Mouse (Mus musculus): ENCODE results near the gene Hp. TPM values are rescaled to one million over a fixed set of nuclear protein-coding genes. Genes with fewer than 3 reads are reported as not detected.

The Hp gene
- 100 to 1,000 TPM in 1 of 4 experiments, 10 to 100 TPM in 3; 66.0 to 260 (median 87.5) TPM for total RNA-seq (2022)

DNA sequence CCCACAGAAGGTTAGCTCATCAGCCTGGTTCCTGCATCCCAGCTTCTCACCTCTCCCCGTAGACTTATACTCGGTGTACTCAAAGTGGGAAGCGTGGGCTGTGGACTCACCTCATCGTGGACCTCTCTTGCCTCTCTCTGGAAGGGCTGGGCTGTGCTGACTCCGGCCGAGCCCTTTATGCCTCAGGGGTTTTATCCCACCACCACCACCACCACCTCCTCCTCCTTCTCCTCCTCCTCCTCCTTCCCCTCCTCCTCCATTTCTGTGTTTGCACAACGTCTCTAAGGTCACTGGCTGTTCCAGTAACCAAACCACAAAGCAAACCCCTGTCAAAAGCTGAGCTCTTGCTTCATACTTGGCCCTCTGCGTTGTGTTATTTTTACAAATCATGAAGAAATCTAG is at the start of gene Hp:
TSS of gene Hp (minus strand) at position 273 of the 402 bp plus-strand sequence.
- DNase-seq: no peak

DNA sequence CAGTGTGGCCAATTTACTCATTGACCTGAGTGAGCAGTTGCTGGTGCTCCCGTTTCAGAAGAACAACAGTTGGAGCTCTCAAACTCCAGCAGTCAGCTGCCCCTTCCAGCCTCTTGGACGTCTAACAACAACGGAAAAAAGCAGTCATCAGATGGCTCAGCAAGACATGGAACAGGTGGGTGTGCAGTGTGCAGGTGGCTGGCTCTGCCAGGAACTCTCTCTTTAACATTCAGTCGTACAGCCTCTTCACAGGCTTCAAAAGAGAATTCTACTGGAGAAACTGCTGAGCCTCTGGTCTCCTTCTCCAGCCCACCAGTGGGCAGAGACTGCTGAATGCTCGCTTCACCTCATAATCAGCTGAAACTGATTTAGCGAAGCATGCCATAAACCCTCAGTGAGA is 49.7 kb upstream of the Hp start:
- no peak for DNase-seq

DNA sequence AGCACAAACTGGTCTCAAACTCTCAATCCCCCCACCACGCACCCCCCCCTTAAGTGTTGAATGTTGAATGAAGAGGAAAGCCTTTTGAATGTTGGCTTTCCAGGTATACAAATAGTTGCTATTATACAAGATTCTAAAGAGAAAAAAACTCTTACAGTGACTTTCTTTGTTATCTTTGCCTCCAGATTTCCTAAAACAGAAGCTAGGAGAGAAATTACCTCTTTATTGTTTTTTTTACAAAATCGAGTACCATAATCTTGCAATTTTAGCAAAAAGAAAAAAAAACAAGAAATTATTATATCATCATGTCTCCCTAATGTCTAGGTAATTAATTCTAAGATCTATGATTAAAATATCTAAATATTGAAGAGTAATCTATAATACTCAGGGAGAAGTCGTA is 36.6 kb upstream of the Hp start:
- no peak for DNase-seq

DNA sequence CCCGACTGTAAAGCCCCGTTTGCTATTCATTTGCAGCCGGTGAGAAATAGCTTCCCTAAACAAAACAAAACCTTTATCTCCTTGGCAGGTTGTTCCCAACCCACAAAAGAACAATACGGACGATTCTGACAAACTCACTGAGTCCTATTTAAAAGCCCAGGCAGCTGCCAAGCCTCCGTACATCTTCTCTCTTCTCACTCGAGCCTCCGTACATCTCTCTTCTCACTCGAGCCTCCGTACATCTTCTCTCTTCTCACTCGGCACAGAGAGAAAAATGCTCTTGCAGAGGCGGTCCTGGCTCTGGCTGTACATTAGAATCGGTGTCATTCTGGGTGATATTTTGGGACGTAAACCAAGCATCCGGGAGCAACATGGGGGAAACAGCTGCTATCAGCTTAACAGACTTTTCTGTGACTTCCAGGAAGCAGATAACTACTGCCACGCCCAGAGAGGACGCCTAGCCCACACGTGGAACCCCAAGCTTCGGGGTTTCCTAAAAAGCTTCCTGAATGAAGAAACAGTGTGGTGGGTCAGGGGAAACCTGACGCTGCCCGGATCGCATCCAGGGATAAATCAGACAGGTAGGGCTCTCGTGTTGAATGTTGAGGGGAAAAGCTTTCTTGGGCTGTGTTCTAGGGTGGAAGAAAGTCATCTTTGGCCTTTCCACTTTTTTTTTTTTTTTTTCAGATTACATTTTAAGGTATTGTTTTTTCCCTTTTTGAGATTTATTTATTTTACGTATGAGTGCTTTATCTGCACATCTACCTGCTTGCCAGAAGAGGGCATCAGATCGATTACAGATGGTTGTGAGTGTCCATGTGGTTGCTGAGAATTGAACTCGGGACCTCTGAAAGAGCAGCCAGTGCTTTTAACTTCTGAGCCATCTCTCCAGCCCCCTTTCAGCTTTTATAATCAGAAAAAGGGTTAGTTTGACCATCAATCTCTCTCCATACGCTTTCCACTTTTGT is 35.6 kb upstream of the Hp start, which contains the start of gene Pkd1l3:
TSS of gene Pkd1l3 (plus strand) at position 275 of the 968 bp plus-strand sequence.
- DNase-seq: no peak

DNA sequence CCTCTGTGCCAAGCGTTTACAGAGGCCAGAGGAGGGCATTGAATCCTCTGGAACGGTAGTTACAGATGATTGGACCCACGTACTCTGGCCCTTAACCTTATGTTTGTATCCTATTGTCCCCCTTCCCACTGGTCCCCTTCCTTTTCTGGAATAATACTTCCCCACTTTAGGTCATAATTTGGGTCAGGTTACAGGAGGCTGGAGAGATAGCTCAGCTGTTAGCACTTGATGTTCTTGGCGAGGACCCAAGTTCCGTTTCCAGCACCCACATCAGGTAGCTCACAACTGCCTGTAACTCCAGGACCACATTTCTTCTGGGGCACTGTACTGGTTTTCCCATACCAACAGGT is 30.2 kb upstream of the Hp start:
- DNase-seq: no peak

DNA sequence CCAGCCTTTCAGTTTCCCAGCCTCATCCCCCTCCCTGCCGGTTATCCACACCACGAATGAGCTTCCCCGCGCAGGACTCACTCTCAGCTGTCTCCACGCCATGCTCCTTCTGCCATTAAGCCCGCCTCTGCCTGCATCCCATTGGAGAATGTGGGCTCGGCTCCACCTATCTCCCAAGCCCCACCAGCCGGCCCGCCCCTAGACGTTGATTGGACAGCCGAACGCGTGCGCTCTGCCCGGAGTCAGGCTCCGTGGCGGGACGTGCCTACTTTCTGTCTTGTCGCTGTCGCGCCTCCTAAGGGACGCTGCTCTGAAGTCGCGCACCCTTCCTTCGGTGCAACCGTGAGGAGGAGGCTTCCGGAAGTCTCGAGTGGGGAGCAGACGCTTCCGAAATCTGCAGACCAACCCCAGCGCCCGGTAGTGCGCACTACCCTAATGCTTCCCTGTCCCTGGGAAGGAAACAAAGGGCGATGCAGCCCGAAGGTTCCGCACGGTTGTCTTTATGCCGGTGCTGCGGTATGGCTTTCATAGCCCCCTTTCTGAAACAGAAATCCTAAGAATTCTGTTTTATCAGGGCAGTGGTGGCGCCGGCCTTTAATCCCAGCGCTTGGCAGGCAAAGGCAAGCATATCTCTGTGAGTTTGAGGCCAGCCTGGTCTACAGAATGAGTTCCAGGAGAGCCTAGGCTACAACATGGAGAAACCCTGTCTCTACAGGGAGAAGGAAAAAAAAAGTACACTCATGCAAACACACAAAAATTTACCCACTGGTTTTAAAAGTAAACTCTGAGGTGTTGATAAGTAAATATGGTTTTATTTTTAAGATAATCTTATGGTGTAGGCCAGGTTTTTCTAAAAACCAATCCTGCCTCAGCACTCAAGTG is 29.5 kb upstream of the Hp start, which contains the start of gene Dhodh:
TSS of gene Dhodh (minus strand) at position 403 of the 882 bp plus-strand sequence.
- DNase-seq: peak; percentile 96

DNA sequence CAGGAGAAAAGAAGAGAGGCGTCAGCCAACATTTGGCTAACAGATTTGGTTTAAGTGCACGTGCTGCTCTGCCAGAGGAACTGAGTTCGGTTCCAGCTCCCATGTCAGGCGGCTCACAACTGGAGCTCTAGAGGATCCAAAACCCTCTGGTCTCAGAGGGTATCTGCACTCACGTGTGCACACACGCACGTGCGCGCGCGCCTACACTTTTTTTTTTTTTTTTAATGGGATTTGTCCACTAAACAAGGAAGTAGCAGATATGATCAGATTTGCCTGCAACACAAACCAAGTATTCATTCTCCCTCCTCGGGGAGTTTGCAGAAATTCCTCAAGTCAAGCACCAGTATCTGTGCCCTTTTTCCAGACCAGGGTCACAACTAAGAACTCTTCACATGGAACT is 28.7 kb upstream of the Hp start:
- DNase-seq: no peak

DNA sequence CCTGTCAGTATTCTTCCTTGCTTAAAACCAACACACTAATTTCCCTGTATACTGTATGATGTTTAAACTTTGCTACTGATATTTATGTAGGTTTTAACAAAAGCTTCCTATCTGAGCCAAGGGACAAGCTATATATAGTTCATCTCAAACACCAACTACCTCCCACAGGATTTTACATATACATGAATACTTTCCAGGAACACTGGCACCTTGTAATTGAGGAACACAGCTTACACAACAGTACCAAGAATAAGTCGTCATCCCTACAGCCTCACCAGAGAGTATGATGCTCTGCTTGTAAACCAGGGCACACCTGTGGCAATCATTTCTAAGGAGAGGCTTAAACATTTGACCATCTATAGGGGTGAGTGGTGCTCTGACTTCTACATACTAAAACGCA is 27.8 kb upstream of the Hp start:
- DNase-seq: no peak

DNA sequence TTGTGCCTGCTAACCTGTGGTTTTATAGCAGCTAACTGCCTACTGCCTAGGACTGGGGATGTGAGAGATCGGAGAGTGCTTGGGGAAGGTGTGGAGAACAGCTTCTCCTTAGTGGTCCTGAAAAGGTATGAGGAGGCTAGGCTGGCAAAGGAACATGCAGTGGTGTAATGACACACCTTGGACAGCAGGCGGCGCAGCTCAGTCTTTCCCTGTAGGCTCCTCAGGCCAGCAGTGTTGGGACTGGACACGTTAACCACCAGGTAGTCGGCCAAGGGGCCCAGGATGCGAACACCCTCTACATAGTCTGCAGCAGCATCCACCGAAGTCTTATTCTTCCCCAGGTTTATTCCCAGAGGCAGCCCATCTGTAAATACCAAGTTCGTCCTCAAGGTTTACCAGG is 16.9 kb upstream of the Hp start:
- no peak for DNase-seq

DNA sequence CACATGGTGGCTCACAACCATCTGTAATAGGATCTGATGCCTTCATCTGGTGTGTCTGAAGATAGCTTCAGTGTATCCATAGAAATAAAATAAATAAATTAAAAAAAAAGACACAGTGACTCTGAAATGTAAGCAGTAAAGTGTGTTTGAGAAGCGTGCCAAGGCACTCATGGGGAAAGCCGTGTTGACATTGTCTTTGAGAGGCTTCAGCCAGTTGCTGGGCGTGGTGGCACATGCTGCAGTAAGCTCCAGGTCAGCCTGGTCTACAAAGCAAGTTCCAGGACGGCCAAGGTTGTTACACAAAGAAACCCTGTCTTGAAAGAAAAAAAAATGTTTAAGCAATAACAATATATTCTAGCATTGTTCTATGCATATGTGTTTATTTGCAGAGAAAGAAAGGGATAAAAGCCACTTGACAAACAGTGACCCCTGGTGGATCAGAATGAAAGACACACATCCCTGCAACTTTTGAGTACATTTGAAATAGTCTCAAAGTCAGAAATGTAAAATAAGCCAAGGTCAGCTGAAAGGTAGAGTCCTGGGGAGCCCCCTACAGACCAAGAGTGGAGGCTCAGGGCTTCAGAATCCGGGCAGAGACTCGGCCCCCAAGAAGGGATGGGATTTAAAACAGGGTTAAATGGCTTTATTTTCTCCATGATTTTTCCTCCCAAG is 14.3 kb upstream of the Hp start:
- DNase-seq: no peak

DNA sequence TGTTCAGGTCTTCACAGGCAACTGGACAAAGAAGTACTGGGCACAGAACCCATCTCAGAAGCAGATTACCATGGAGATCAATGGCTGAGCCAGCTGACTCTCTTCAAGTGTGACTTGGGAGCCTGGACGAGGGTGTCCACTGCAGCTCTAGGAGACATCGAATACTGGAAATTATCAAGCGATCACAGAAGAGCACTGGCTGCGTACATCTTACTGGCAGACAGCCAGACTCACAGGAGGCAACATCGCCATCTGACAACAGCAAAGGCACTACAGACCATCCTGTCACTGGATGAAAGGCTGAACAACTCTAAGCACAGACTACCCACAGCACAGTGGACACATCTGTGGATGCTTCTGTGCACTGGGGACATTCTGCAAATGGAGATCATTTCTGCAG is 13.2 kb upstream of the Hp start:
- DNase-seq: no peak

DNA sequence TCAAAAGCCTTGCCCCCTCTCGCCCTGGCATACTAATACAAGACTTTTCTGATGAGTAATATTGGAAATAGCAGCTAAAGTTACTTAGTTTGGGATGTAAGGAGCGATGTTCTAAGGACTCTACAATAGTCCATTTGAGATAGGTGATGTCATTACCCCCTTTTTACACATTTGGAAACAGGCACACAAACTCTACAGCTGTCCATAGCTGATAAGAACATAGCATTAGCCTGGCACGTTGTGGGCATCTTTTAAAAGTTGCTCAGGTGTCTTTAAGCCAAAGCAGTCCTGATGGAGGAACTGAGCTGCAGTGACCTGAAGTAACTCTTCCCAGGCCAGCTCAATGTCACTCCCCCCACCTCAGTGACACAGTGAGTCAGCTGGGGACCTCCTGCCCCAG is 12.4 kb upstream of the Hp start:
- DNase-seq: no peak

DNA sequence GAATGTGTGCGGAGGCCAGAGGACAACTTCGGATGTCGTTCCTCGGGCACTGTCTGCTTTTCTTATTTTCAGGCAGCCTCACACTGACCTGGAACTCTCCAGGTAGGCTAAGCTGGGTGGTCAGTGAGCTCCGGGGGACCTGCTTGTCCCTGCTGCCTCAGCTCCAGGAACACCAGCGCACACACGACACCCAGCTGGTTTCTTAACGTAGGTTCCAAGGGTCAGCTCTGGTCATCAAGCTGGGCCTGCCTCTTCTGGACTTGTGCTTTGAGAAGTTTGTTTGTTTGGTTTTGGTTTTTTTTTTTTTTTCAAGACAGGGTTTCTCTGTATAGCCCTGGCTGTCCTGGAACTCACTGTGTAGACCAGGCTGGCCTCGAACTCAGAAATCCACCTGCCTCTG is 11.9 kb upstream of the Hp start:
- no peak for DNase-seq

DNA sequence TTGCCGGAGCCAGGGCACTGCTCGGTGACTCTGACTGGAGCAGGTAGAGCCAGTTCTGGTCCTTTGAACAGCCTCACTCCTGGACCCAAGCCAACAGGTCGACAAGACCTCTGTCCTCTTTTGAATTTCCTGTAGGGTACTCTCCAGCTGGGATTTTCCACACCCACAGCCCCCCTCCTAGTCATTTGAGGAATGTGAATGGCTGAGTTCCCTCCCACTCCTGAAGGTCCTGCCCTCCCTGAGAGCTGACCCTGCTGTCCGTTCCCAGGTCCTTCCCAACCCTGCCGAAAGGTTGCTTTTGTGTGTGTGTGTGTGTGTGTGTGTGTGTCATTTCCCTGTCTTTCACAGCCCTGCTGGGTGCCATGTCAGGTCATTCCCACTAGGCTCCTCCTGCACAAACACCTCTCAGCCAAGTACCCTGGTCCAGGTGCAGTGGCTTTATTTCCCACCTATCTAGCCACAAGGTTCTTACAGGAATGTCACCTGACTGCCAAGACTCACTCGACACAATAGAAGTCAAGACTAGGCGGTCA is 8.1 kb upstream of the Hp start:
- no peak for DNase-seq

DNA sequence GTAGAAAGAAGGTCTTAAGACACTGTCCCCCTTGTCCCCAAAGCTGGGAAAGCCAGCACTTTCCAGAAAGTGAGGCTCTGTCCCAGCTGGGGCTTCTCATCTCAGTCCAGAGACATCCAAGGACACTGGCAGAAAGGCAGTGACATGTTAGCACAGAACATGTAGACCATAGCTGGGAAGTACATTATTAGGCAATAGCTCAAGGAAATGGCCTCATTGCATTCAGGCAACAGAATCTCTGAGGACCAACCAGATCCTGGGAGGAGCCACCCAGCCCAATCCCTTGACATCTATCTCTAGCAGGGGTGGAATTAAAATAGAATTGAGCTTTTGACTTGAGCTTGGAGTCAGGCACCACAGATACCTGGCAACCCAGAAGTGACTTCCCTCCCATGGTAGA is 6.7 kb upstream of the Hp start:
- no peak for DNase-seq

DNA sequence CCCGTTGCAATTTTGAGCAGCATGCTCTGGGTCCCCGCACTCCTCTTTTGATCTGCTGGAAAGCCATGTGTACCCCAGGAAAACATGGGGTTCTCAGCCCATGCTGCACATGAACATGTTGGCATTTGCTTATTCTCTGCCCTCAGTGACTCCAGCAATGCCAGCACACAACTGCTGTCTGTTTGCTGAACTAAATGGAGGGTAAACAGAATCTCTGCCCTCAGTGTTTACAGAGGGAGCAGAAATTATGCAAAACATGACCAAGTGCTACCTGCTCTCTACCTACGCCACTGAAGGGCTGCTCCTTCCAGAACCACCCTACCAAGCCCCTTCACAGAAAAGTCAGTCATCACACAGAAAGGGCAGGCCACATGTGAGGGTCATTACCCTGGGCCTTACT is 5.9 kb upstream of the Hp start:
- no peak for DNase-seq

DNA sequence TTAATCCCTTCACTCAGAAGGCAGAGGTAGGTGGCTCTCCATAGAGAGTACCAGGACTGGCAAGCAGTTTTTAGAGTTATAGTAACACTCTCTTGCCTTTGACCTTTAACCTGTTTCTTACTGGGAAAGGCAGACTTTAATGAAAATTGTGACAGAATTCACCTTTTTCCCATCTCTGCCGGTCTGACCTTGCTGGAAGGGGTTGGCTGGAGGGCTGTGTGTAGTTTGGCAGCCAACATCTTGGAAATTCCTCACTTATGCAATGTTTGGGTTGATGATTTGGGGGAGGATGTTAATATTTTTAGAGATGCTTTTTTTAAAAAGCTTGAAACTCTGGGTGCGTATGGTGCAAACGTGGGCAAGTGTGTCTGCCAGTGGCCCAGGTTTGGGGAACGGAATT is 5.3 kb upstream of the Hp start:
- DNase-seq: no peak

DNA sequence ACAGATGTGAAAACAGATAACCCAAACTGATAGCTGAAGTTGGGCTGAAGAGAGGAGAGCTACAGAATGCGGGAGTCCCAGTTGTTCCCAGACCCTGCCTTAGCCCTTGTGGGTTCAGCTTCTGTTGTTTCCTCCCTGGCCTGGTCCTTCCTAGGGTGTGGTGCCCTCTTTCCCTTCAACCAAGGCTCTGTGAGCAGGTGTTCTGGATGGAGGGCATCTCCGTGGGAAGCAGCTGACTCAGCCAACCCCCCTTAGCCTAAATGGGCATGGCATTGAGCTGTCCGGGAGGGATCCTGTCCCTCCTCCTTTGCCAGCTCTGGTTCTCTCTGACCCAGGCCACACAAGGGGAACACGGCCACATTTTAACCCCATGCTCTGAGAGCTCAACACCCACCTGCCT is 2.7 kb downstream of the Hp start:
- DNase-seq: no peak

DNA sequence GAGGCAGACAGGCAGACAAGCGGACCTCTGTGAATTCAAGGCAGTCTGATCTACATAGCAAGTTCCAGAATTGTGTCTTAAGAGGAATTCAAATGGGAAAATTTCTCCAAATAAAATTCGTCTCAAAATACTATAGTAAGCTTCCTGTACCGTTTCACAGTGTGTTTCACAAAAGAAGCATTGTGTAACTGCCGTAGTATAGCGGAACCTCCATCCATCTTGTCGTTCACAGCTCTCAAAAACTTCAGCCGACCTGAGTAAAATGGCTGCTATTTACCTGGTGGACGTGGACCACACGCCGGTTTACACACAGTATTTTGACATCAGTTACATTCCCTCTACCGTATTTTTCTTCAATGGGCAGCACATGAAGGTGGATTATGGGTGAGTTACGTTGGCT is 7.8 kb downstream of the Hp start:
- no peak for DNase-seq

DNA sequence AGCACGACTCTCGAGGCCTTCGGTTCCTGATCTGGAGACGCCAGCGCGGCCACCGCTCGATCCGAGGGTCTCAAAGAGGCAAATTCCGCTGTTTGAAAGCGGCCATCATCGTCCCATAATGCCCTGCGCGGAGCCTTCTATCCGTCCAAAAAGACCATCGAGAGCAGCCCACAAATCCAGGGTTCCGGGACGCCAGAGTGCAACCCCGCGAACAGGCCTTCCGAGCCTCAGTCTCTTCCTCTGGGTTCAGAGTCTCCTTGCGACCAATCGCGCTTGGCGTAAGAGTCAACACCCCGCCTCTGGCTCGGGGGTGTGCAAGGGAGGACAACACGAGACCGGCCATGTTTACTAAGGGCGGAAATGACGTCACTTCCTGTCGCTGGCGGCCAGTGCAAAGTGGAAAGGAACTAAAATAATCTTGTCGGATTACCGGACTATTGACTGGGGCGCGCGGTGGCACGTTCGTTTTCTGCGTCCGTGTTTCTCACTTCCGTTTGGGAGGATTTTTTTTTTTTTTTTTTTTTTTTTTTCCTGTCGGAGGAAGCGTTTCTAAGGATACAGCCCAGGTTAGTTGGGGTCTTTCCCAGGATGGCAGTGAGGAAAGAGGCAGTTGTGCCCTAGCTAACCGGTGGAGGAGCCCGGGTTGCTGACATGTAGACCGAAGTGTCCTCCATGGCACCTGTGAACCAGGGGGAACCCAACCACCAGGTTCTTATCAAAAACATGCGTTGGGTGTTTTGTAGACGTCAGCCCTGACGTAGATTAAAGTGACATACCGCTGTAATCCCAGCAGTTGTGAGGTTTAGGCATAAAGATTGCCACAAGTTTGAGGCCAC is 13.3 kb downstream of the Hp start, which contains the start of the genes Dhx38 and Txnl4b:
TSS of gene Dhx38 (minus strand) at position 364 of the 836 bp plus-strand sequence.
TSS of gene Txnl4b (plus strand) at position 395 of the 836 bp plus-strand sequence.
- peak; percentile 99 for DNase-seq

DNA sequence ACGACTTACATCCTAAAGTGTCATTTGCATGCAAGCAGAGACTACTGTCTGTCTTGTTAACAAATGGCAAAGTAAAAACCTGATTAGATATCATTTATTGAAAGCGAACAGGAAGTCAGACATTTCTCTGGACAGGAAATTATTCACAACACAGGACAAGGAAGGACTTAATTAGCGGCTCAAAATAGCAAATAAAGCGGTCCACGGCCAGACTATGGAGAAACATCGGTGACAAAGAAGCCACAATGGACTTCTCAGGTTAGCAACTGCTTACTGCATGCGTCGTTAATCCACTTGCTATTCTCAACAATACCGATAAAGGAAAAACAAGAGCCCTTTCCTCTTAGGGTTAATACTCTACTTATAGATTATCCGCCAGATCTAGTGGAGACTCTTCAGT is 14.2 kb downstream of the Hp start:
- no peak for DNase-seq
